Comparison of ENCODE assay signal across 18 mouse cellular contexts in genomic region chr5:9093490-9093889, GRCm38 (mm10).
"Had no signal": no experiment of that assay in that cellular context is flagged by ENCODE, and none has a peak within 500 bp of the region (broad histone marks: within the 10 kb centered on the region; RNA-seq: fewer than 3 reads in every experiment).

No protein-coding gene starts in this region.

- H3K4me2 ChIP-seq: limb, embryonic 13.5 days; liver, embryonic 12.5 days; liver, embryonic 15.5 days; lung, embryonic 15.5 days; midbrain, embryonic 13.5 days; neural tube, embryonic 13.5 days had no signal

- H3K4me1 ChIP-seq: limb, embryonic 10.5 days; liver, embryonic 12.5 days; liver, embryonic 15.5 days; lung, embryonic 15.5 days; midbrain, embryonic 10.5 days; midbrain, embryonic 13.5 days; neural tube, embryonic 13.5 days had no signal

- H3K9ac ChIP-seq: limb, embryonic 13.5 days; liver, embryonic 12.5 days; liver, embryonic 15.5 days; lung, embryonic 15.5 days; midbrain, embryonic 13.5 days; neural tube, embryonic 13.5 days had no signal

- H3K4me3 ChIP-seq: limb, embryonic 10.5 days; limb, embryonic 13.5 days; liver, embryonic 12.5 days; liver, embryonic 15.5 days; lung, embryonic 15.5 days; midbrain, embryonic 10.5 days; midbrain, embryonic 13.5 days; neural tube, embryonic 13.5 days had no signal

- DNase-seq: kidney, adult 11 months; kidney, adult 8-10 months; kidney, postnatal 14 days; kidney, postnatal 4 days; liver; lung, adult 18-20 months; lung, postnatal 10 days; lung, postnatal 36 days; thymus, adult 18-20 months; thymus, postnatal 36 days had no signal

- ATAC-seq: liver, embryonic 12.5 days; midbrain, embryonic 13.5 days had no signal

- H3K9me3 ChIP-seq: limb, embryonic 10.5 days; liver, embryonic 15.5 days; lung, embryonic 15.5 days had no signal

- H3K27me3 ChIP-seq: limb, embryonic 13.5 days; lung, embryonic 15.5 days; midbrain, embryonic 13.5 days; neural tube, embryonic 13.5 days had no signal

- H3K36me3 ChIP-seq: limb, embryonic 10.5 days; limb, embryonic 13.5 days; liver, embryonic 12.5 days; liver, embryonic 15.5 days; lung, embryonic 15.5 days; midbrain, embryonic 10.5 days; midbrain, embryonic 13.5 days; neural tube, embryonic 13.5 days had no signal

- H3K27ac ChIP-seq: limb, embryonic 10.5 days; limb, embryonic 13.5 days; liver, embryonic 12.5 days; liver, embryonic 15.5 days; lung, embryonic 15.5 days; midbrain, embryonic 10.5 days; midbrain, embryonic 13.5 days; neural tube, embryonic 13.5 days had no signal
